Mouse (Mus musculus): ENCODE measurements at regions not wholly inside any gene's neighbourhood (a gene's known extent, or its start where the extent isn't known, plus 50 kb on each side); places are given as distances from the start of the nearest gene placed in this dataset.

DNA sequence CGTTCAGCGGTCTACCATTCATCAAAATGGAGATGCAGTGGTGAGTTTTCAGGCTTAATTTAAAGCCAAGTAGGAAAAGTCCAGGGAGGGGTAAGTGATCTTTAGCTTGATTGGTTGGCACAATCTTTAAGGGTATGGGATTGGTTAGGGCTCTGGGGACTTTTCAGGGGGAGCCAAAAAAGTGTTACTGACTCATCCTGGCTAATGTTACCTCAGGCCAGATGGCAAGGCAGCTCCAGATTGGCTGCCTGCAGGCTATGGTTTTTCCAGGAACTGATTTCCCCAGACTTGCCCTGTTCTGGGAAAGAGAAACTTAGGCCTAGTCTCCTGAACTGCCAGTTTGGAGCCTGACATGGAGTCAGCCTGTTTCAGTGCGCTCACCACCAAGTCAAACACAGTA is 539.6 kb upstream of the Lmcd1 start:
- TF ChIP-seq CTCF (IDR thresholded peaks at IDR 0.05; ENCODE audit: low read depth, low read length): no peak
- no peak for TF ChIP-seq POLR2A (IDR thresholded peaks at IDR 0.05; ENCODE audit: borderline replicate concordance, low read depth, low read length)
